Mouse (Mus musculus) forebrain, embryonic 13.5 days (tissue): ENCODE data around the gene Drc3. TPM values are rescaled to one million over a fixed set of nuclear protein-coding genes. Genes with fewer than 3 reads are reported as not detected.

ENCODE experiments used
- ATAC-seq: fragments of 200-750 bp; cut with Nextera tagmentation; 2 replicates; pipeline ENCODE4 v1.8.0; 2017
- H3K27ac ChIP-seq: fragments of 300-500 bp; sonication (generic); 2 replicates; pipeline ENCODE4 v1.5.1; 2015; ENCODE audit warnings: inconsistent platforms, mild to moderate bottlenecking, moderate library complexity
- H3K27me3 ChIP-seq: fragments of 300-500 bp; sonication (generic); 2 replicates; pipeline ENCODE4 v1.6.1; 2015; ENCODE audit warnings: mild to moderate bottlenecking, inconsistent platforms
- H3K36me3 ChIP-seq: fragments of 300-500 bp; sonication (generic); 2 replicates; pipeline ENCODE4 v1.6.1; 2015; ENCODE audit warnings: mild to moderate bottlenecking, inconsistent platforms; ENCODE audit not compliant: poor library complexity, severe bottlenecking
- H3K4me1 ChIP-seq: fragments of 300-500 bp; sonication (generic); 2 replicates; pipeline ENCODE4 v1.6.1; 2015; ENCODE audit warnings: inconsistent platforms
- H3K4me2 ChIP-seq: fragments of 300-500 bp; sonication (generic); 2 replicates; pipeline ENCODE4 v1.6.1; 2015; ENCODE audit warnings: inconsistent platforms, mild to moderate bottlenecking, moderate library complexity
- H3K4me3 ChIP-seq: fragments of 300-500 bp; sonication (generic); 2 replicates; pipeline ENCODE4 v1.5.1; 2015; ENCODE audit warnings: mild to moderate bottlenecking, inconsistent platforms
- H3K9ac ChIP-seq: fragments of 300-500 bp; sonication (generic); 2 replicates; pipeline ENCODE4 v1.6.1; 2015; ENCODE audit warnings: mild to moderate bottlenecking, inconsistent platforms
- H3K9me3 ChIP-seq: fragments of 300-500 bp; sonication (generic); replicated peaks from 2 replicates; pipeline ENCODE4 v1.6.1; 2016; ENCODE audit warnings: inconsistent platforms
- WGBS: fragments of 180-500 bp; shearing (Covaris S2); methylation state at CpG from one replicate; pipeline ENCODE4 v1.1.7; 2015; 5-methylcytosine and 5-hydroxymethylcytosine counted together
- polyA plus RNA-seq: library from polyadenylated mRNA; unstranded; fragments of >200 nt; fragmentation: Nextera tagmentation; extraction: Ambion mirVana; gene quantifications from 2 replicates; pipeline ENCODE4 v1.2.1, GENCODE M21; 2015

The Drc3 gene
- 3.1 and 5.8 TPM in 2 replicates for polyA plus RNA-seq

GRCm38 (mm10) chr11:60352559-60353411, at the start of gene Drc3, which contains the start of gene Tom1l2:
TSS of gene Drc3 (plus strand) at chr11:60353329.
TSS of gene Tom1l2 (minus strand) at chr11:60352905.
- no peaks in the 10 kb centered on the region for H3K36me3 ChIP-seq
- peak; percentile 100 for ATAC-seq
- H3K27me3 ChIP-seq, result no peaks in the 10 kb centered on the region
- H3K9me3 ChIP-seq, result no peaks in the 10 kb centered on the region
- under 1% methylated on average over 57 of the region's 57 CpGs for WGBS
- H3K4me2 ChIP-seq, result peak within 1 kb of the TSS; percentile 88
- H3K27ac ChIP-seq, result no peak within 1 kb of the TSS
- H3K9ac ChIP-seq, result peak within 1 kb of the TSS; percentile 86
- peak within 1 kb of the TSS; percentile 79 for H3K4me3 ChIP-seq
- peaks cover 22% of the 10 kb centered on the region for H3K4me1 ChIP-seq

DNA sequence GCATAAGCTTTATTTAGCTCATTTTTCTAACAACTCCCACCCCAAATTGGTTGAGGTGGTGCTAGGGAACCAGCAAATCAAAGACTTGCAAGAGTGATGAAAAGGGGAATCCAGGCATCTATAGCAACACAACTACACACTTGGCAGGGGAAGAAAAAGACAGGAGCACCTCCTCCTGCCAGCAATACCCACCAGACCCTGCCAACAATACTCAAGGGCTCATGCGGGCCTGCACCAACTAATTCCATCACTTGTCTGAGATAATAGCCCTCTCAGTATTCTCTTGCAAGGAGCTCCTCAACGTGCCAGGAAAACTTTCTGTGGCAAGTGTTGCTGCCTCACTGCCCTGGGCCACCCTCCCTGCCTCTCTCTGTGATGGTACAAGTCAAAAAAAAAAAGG, 49.6 kb upstream of the Drc3 start:
- 20% methylated on average over 2 of the region's 2 CpGs for WGBS
- Histone ChIP-seq H3K9ac (no peak overlapping the region), H3K4me1 (peaks cover 62% of the 10 kb centered on the region), H3K4me3 (no peak overlapping the region), H3K9me3 (no peaks in the 10 kb centered on the region), H3K27me3 (no peaks in the 10 kb centered on the region), H3K27ac (peak overlapping the region; percentile 89), H3K4me2 (no peak overlapping the region), H3K36me3 (no peaks in the 10 kb centered on the region)
- ATAC-seq, result peak; percentile 42

DNA sequence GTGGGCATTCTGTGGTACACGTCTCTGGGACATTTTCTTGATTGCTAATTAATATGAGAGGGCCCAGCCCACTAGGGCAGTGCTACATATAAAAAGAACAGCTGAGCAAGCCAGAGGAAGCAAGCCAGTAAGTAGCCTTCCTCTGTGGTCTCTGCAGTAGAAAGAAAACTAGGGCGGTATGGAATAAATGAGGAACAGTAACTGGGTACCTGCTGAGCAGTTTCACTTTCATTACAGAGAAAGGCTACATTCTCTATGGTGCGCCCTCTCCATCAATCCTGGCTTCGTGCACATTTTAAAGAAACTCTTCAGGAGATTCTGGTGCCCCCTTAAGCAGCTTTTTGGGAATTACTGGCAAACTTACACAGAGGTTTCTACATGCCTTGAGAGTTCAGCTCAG, 47.5 kb upstream of the Drc3 start:
- peak overlapping the region; percentile 2 for H3K27ac ChIP-seq
- WGBS, result 45% methylated on average over 4 of the region's 4 CpGs
- no peak for ATAC-seq
- H3K4me2 ChIP-seq, result no peak overlapping the region
- no peak overlapping the region for H3K4me3 ChIP-seq
- H3K9me3 ChIP-seq, result no peaks in the 10 kb centered on the region
- H3K36me3 ChIP-seq, result no peaks in the 10 kb centered on the region
- no peaks in the 10 kb centered on the region for H3K27me3 ChIP-seq
- H3K4me1 ChIP-seq, result peaks cover 77% of the 10 kb centered on the region
- no peak overlapping the region for H3K9ac ChIP-seq

DNA sequence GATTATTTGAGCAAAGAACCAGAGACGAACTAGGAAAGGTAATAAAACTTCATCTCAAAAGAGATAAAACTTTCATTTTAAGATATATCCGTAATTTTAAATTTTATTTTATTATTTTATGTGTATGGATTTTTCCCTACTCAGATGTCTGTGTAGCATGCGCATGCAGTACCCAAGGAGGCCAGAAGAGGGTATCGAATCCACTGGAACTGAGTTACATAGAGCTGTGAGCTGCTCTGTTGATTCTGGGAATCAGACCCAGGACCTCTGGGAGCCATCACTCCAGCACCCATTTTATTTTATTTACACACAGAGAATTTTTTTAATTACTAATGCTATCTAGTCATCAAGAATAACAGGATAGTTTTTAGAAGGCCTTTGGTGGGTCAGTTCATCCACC, 46.3 kb upstream of the Drc3 start:
- 61% methylated on average over 4 of the region's 4 CpGs for WGBS
- H3K9me3 ChIP-seq, result no peaks in the 10 kb centered on the region

GRCm38 (mm10) chr11:60307375-60307825, 45.7 kb upstream of the Drc3 start:
- no peak for ATAC-seq
- no peak overlapping the region for H3K4me2 ChIP-seq
- no peaks in the 10 kb centered on the region for H3K27me3 ChIP-seq
- 0 out of 2 replicates have a peak overlapping the region, but pooled peaks have one; percentile 1 for H3K27ac ChIP-seq
- H3K36me3 ChIP-seq, result no peaks in the 10 kb centered on the region
- no peaks in the 10 kb centered on the region for H3K9me3 ChIP-seq
- WGBS, result 43% methylated on average over 2 of the region's 2 CpGs
- no peak overlapping the region for H3K4me3 ChIP-seq
- peaks cover 77% of the 10 kb centered on the region for H3K4me1 ChIP-seq
- H3K9ac ChIP-seq, result no peak overlapping the region

More for the DNA sequence above, 46.3 kb upstream of the Drc3 start:
- Histone ChIP-seq H3K36me3 (no peaks in the 10 kb centered on the region), H3K27ac (0 out of 2 replicates have a peak overlapping the region, but pooled peaks have one; percentile 1), H3K9ac (no peak overlapping the region), H3K27me3 (no peaks in the 10 kb centered on the region), H3K4me2 (no peak overlapping the region), H3K4me3 (no peak overlapping the region), H3K4me1 (peaks cover 77% of the 10 kb centered on the region)
- ATAC-seq, result no peak

DNA sequence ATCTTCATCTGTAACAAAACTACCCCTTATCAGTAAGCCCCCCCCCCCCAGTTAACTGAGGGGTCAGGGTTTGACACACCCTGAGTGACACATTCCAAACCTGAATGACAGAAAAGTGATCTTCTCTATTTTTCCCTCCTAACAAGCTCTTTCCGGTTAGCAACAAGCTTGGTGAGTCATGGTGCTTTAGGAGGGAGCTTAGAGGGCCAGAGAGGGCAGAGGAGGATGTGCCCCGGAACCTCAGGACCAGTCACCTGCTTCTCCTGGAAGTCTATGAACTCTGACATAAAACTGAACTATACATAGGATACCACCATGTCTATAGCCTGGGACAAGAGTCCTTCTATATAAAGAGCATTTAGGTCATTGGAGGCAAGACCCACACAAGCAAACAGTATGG, 45.1 kb upstream of the Drc3 start:
- Histone ChIP-seq H3K4me1 (peaks cover 77% of the 10 kb centered on the region), H3K27me3 (no peaks in the 10 kb centered on the region), H3K4me3 (no peak overlapping the region), H3K9me3 (no peaks in the 10 kb centered on the region), H3K9ac (no peak overlapping the region), H3K36me3 (no peaks in the 10 kb centered on the region), H3K27ac (no peak overlapping the region), H3K4me2 (no peak overlapping the region)
- WGBS, result 87% methylated on average over 2 of the region's 2 CpGs
- no peak for ATAC-seq

- no peak overlapping the region for H3K4me2 ChIP-seq
- ATAC-seq, result no peak
- no peak overlapping the region for H3K9ac ChIP-seq
- no peaks in the 10 kb centered on the region for H3K27me3 ChIP-seq
- no peaks in the 10 kb centered on the region for H3K36me3 ChIP-seq
- H3K27ac ChIP-seq, result 0 out of 2 replicates have a peak overlapping the region, but pooled peaks have one; percentile 10
- peaks cover 72% of the 10 kb centered on the region for H3K4me1 ChIP-seq
- H3K4me3 ChIP-seq, result no peak overlapping the region
- WGBS, result 76% methylated on average over 12 of the region's 12 CpGs
- H3K9me3 ChIP-seq, result no peaks in the 10 kb centered on the region
These were observed 44.5 kb upstream of the Drc3 start for GRCm38 (mm10) chr11:60308506-60309116.

DNA sequence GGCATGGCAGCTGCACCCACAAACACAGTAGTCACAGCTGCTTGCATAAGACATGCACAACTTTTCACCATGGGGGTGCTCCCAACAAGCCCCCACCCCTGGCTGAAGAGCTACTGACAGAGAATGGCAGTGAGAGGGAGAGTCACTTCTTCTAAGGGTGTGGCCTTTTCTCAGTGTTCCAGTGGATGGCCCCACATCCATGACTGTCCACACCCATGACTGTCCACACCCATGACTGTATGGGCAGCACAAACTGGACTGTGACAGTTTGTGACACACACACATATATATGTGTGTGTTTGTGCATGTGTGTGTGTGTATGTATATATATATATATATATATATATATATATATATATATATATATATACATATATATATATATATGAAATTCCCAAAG, 43.3 kb upstream of the Drc3 start:
- Histone ChIP-seq H3K27me3 (no peaks in the 10 kb centered on the region), H3K4me1 (peaks cover 61% of the 10 kb centered on the region), H3K4me2 (no peak overlapping the region), H3K9ac (no peak overlapping the region), H3K4me3 (no peak overlapping the region), H3K27ac (no peak overlapping the region), H3K36me3 (no peaks in the 10 kb centered on the region), H3K9me3 (no peaks in the 10 kb centered on the region)
- no peak for ATAC-seq

- Histone ChIP-seq H3K4me2 (peak overlapping the region; percentile 46), H3K27me3 (no peaks in the 10 kb centered on the region), H3K9ac (peak overlapping the region; percentile 58), H3K36me3 (no peaks in the 10 kb centered on the region), H3K4me3 (peak overlapping the region; percentile 9; the same call in 1 of the 2 replicates), H3K4me1 (peaks cover 56% of the 10 kb centered on the region), H3K27ac (peak overlapping the region; percentile 99), H3K9me3 (no peaks in the 10 kb centered on the region)
- under 1% methylated on average over 8 of the region's 8 CpGs for WGBS
- peak; percentile 89 for ATAC-seq
These were observed 41.9 kb upstream of the Drc3 start for GRCm38 (mm10) chr11:60311025-60311854.

- Histone ChIP-seq H3K9ac (no peak overlapping the region), H3K27ac (peak overlapping the region; percentile 20; the same call in 1 of the 2 replicates)
These were observed 36.9 kb upstream of the Drc3 start for GRCm38 (mm10) chr11:60316250-60316649.

GRCm38 (mm10) chr11:60316883-60317282, 36.2 kb upstream of the Drc3 start:
- Histone ChIP-seq H3K36me3 (no peaks in the 10 kb centered on the region), H3K9ac (no peak overlapping the region), H3K4me3 (no peak overlapping the region), H3K27me3 (no peaks in the 10 kb centered on the region), H3K27ac (peak overlapping the region; percentile 1; the same call in 1 of the 2 replicates), H3K4me2 (no peak overlapping the region), H3K4me1 (peaks cover 63% of the 10 kb centered on the region), H3K9me3 (no peaks in the 10 kb centered on the region)
- 84% methylated on average over 8 of the region's 8 CpGs for WGBS
- no peak for ATAC-seq

More at GRCm38 (mm10) chr11:60316250-60316649, 36.9 kb upstream of the Drc3 start:
- Histone ChIP-seq H3K4me1 (peaks cover 70% of the 10 kb centered on the region), H3K36me3 (no peaks in the 10 kb centered on the region), H3K9me3 (no peaks in the 10 kb centered on the region), H3K27me3 (no peaks in the 10 kb centered on the region), H3K4me3 (no peak overlapping the region), H3K4me2 (no peak overlapping the region)
- ATAC-seq, result no peak
- whole genome bisulfite sequencing, result 23% methylated on average over 7 of the region's 7 CpGs
